Mouse (Mus musculus) ES-E14 (cell line): ENCODE data around the gene Acy3.

Experiments used
- CHD2 ChIP-seq: IDR thresholded peaks from 2 replicates; pipeline ENCODE4 v1.6.1; 2014; ENCODE audit warnings: mild to moderate bottlenecking, low read depth, low read length, inconsistent platforms
- HCFC1 ChIP-seq: IDR thresholded peaks from 2 replicates; pipeline ENCODE4 v1.6.1; 2012; ENCODE audit warnings: low read length, inconsistent platforms, borderline replicate concordance; ENCODE audit not compliant: insufficient read depth
- MAFK ChIP-seq: IDR thresholded peaks from 2 replicates; pipeline ENCODE4 v1.6.1; 2014; ENCODE audit warnings: mild to moderate bottlenecking, low read depth, low read length, inconsistent platforms; ENCODE audit not compliant: insufficient read depth
- ZC3H11A ChIP-seq: IDR thresholded peaks from 2 replicates; pipeline ENCODE4 v1.6.1; 2012; ENCODE audit warnings: low read depth, mild to moderate bottlenecking, inconsistent platforms, low read length, borderline replicate concordance

GRCm38 (mm10) chr19:3988066-3988465 lies 1.7 kb downstream of the Acy3 start:
- TF ChIP-seq MAFK (no peak), CHD2 (no peak), HCFC1 (no peak), ZC3H11A (no peak)
